Mouse (Mus musculus) cerebellum, postnatal 10 days (tissue): ENCODE results near the gene Birc2.
"Not testable (repeated sequence)": the region's sequence is repeated elsewhere in the genome, so short reads cannot be mapped to it uniquely, and the experiment has no call there.

Experiments used
- DNase-seq, 2 experiments: peaks; one replicate each; pipeline ENCODE4 v3.0.0; 2021; ENCODE audit warnings: mixed read lengths in 2 of 2

Gene Birc2

GRCm38 (mm10) chr9:7836905-7837805 lies at the start of gene Birc2:
TSS of gene Birc2 (minus strand) at chr9:7837064.
- DNase-seq: peak; percentile 98

GRCm38 (mm10) chr9:7884346-7884745 lies 47.5 kb upstream of the Birc2 start:
- no peak for DNase-seq

GRCm38 (mm10) chr9:7882304-7882865 lies 45.5 kb upstream of the Birc2 start:
- no peak for DNase-seq

- no peak for DNase-seq
Observed at GRCm38 (mm10) chr9:7873511-7874211, 36.8 kb upstream of the Birc2 start.

GRCm38 (mm10) chr9:7872775-7873439 lies 36.0 kb upstream of the Birc2 start, which contains the start of gene Birc3:
TSS of gene Birc3 (minus strand) at chr9:7873186.
- peak; percentile 13 for DNase-seq

GRCm38 (mm10) chr9:7872044-7872774 lies 35.3 kb upstream of the Birc2 start:
- no peak for DNase-seq

- DNase-seq: no peak
Observed at GRCm38 (mm10) chr9:7871316-7872043, 34.6 kb upstream of the Birc2 start.

- DNase-seq: no peak
Observed at GRCm38 (mm10) chr9:7870556-7871315, 33.9 kb upstream of the Birc2 start.

- no peak for DNase-seq
Observed at GRCm38 (mm10) chr9:7868838-7869491, 32.1 kb upstream of the Birc2 start.

GRCm38 (mm10) chr9:7867981-7868380 lies 31.1 kb upstream of the Birc2 start:
- no peak for DNase-seq

- DNase-seq: not testable (repeated sequence)
Observed at GRCm38 (mm10) chr9:7866981-7867380, 30.1 kb upstream of the Birc2 start.

- DNase-seq: no peak
Observed at GRCm38 (mm10) chr9:7860976-7861375, 24.1 kb upstream of the Birc2 start.

GRCm38 (mm10) chr9:7855912-7856311 lies 19.0 kb upstream of the Birc2 start:
- DNase-seq: no peak

GRCm38 (mm10) chr9:7855374-7855773 lies 18.5 kb upstream of the Birc2 start:
- peak; percentile 62 to 64 for DNase-seq

GRCm38 (mm10) chr9:7854196-7854595 lies 17.3 kb upstream of the Birc2 start:
- DNase-seq: peak; percentile 58

GRCm38 (mm10) chr9:7852346-7853230 lies 15.7 kb upstream of the Birc2 start:
- no peak for DNase-seq

- no peak for DNase-seq
Observed at GRCm38 (mm10) chr9:7851841-7852240, 15.0 kb upstream of the Birc2 start.

- no peak for DNase-seq
Observed at GRCm38 (mm10) chr9:7848191-7848590, 11.3 kb upstream of the Birc2 start.

GRCm38 (mm10) chr9:7846667-7847199 lies 9.9 kb upstream of the Birc2 start:
- DNase-seq: no peak
